Comparison of ENCODE assay signal across 15 mouse cellular contexts in genomic region chr4:107138948-107139835, GRCm38 (mm10). TPM values are rescaled to one million over a fixed set of nuclear protein-coding genes. Genes with fewer than 3 reads are reported as not detected.
A peak's percentile ranks its signal among the peaks of the same experiment; 100 is the strongest.
DNase-seq lines count a peak whose midpoint lies in the region; ATAC-seq and TF ChIP-seq lines count a peak whose summit lies in the region.
"Had no signal": no experiment of that assay in that cellular context is flagged by ENCODE, and none has a peak within 500 bp of the region (broad histone marks: within the 10 kb centered on the region; RNA-seq: fewer than 3 reads in every experiment).

No protein-coding gene starts in this region.

- WGBS in heart, embryonic 11.5 days (ENCODE audit: insufficient replicate concordance), result 43% methylated on average over 37 of the region's 37 CpGs
- WGBS in hindbrain, embryonic 12.5 days, result 29% methylated on average over 37 of the region's 37 CpGs
- 18% methylated on average over 37 of the region's 37 CpGs for WGBS in midbrain, embryonic 15.5 days

- H3K9ac ChIP-seq in heart, embryonic 11.5 days (ENCODE audit: low read depth, low read length), result no peak overlapping the region
- peak overlapping the region; percentile 13; the same call in 1 of the 2 replicates for H3K9ac ChIP-seq in hindbrain, embryonic 12.5 days
- H3K9ac ChIP-seq in midbrain, embryonic 15.5 days, result no peak overlapping the region
- H3K9ac ChIP-seq: heart, embryonic 15.5 days; limb, embryonic 15.5 days had no signal

- H3K4me3 ChIP-seq in heart, embryonic 11.5 days (ENCODE audit: low read depth, low read length), result no peak overlapping the region
- no peak overlapping the region for H3K4me3 ChIP-seq in hindbrain, embryonic 12.5 days
- no peak overlapping the region for H3K4me3 ChIP-seq in midbrain, embryonic 15.5 days
- H3K4me3 ChIP-seq: heart, embryonic 15.5 days; limb, embryonic 15.5 days had no signal

- H3K4me2 ChIP-seq in heart, embryonic 11.5 days, result 0 out of 2 replicates have a peak overlapping the region, but pooled peaks have one; percentile 1
- H3K4me2 ChIP-seq in hindbrain, embryonic 12.5 days (replicated peaks), result no peak overlapping the region
- peak overlapping the region; percentile 12; the same call in 1 of the 2 replicates for H3K4me2 ChIP-seq in midbrain, embryonic 15.5 days
- H3K4me2 ChIP-seq: heart, embryonic 15.5 days; limb, embryonic 15.5 days had no signal

- no peak for DNase-seq in heart, postnatal 25 days (ENCODE audit: low spot score)
- peak; percentile 83 for DNase-seq in brain, embryonic 14.5 days (ENCODE audit: low read depth)
- no peak for DNase-seq in right cerebral cortex, adult 2 months (ENCODE audit: low spot score in 2 of 2)
- DNase-seq in ovary, postnatal 14 days (ENCODE audit: low spot score), result no peak
- no peak for DNase-seq in cerebellum, postnatal 14 days
- DNase-seq: lung, postnatal 14 days had no signal

- no peaks in the 10 kb centered on the region for H3K9me3 ChIP-seq in heart, embryonic 11.5 days (replicated peaks; ENCODE audit: control insufficient read depth, low read length)
- H3K9me3 ChIP-seq in hindbrain, embryonic 12.5 days (replicated peaks), result no peaks in the 10 kb centered on the region
- H3K9me3 ChIP-seq in midbrain, embryonic 15.5 days, result no peaks in the 10 kb centered on the region
- H3K9me3 ChIP-seq: heart, embryonic 15.5 days; limb, embryonic 15.5 days had no signal

- H3K4me1 ChIP-seq in heart, embryonic 11.5 days (ENCODE audit: control insufficient read depth, insufficient read depth, low read length), result peaks cover 30% of the 10 kb centered on the region
- H3K4me1 ChIP-seq in hindbrain, embryonic 12.5 days, result peaks cover 46% of the 10 kb centered on the region
- H3K4me1 ChIP-seq in midbrain, embryonic 15.5 days, result peaks cover 56% of the 10 kb centered on the region

- no peak for ATAC-seq in heart, embryonic 11.5 days (replicated peaks; ENCODE audit: insufficient number of reproducible peaks, low FRiP score, low TSS enrichment)
- ATAC-seq in hindbrain, embryonic 12.5 days (ENCODE audit: low FRiP score), result peak; percentile 39
- peak; percentile 74 for ATAC-seq in midbrain, embryonic 15.5 days (replicated peaks)

- intact Hi-C loops in heart, postnatal 25 days (cut with DNase I), result no loop called here

- H3K36me3 ChIP-seq in heart, embryonic 11.5 days (ENCODE audit: control insufficient read depth, insufficient read depth, low read length), result no peaks in the 10 kb centered on the region
- H3K36me3 ChIP-seq in hindbrain, embryonic 12.5 days, result no peaks in the 10 kb centered on the region
- no peaks in the 10 kb centered on the region for H3K36me3 ChIP-seq in midbrain, embryonic 15.5 days (replicated peaks)
- H3K36me3 ChIP-seq: heart, embryonic 15.5 days had no signal

- H3K27ac ChIP-seq in heart, embryonic 11.5 days (ENCODE audit: low read depth, low read length), result no peak overlapping the region
- peak overlapping the region; percentile 81 for H3K27ac ChIP-seq in hindbrain, embryonic 12.5 days
- H3K27ac ChIP-seq in midbrain, embryonic 15.5 days, result peak overlapping the region; percentile 76
- H3K27ac ChIP-seq: heart, embryonic 15.5 days had no signal

- TF ChIP-seq POLR2A in brain, embryonic 14.5 days (IDR thresholded peaks at IDR 0.05; ENCODE audit: borderline replicate concordance, extremely low read depth, insufficient read depth, insufficient read length, poor library complexity, severe bottlenecking), result no peak

- TF ChIP-seq CTCF in brain, embryonic 14.5 days (IDR thresholded peaks at IDR 0.05; ENCODE audit: borderline replicate concordance, extremely low read depth, insufficient read depth, insufficient read length), result no peak

- H3K27me3 ChIP-seq in heart, embryonic 11.5 days (ENCODE audit: control insufficient read depth, insufficient read depth, low read length), result no peaks in the 10 kb centered on the region
- no peaks in the 10 kb centered on the region for H3K27me3 ChIP-seq in hindbrain, embryonic 12.5 days
- no peaks in the 10 kb centered on the region for H3K27me3 ChIP-seq in midbrain, embryonic 15.5 days (replicated peaks)
- H3K27me3 ChIP-seq: limb, embryonic 15.5 days had no signal

RNA-seq across cellular contexts. Expression of gene Tmem59, which starts 39.0 kb away (rescaled TPM):
- polyA plus RNA-seq in heart, embryonic 11.5 days (2014; fragmentation: Nextera tagmentation; extraction: Ambion mirVana), result 302 and 326 TPM in 2 replicates
- 100 to 1,000 TPM; 114 to 137 TPM for total RNA-seq in heart, postnatal 25 days (2021)
- 183 and 194 TPM in 2 replicates for polyA plus RNA-seq in brain, embryonic 14.5 days (2012; rRNA removed)
- 390 and 391 TPM in 2 replicates for polyA plus RNA-seq in hindbrain, embryonic 12.5 days (2016; fragmentation: Nextera tagmentation; extraction: Ambion mirVana)
- polyA plus RNA-seq in midbrain, embryonic 15.5 days (2015; fragmentation: Nextera tagmentation; extraction: Ambion mirVana), result 346 TPM in 2 replicates

RNA-seq across cellular contexts. Expression of gene Tceanc2, which starts 39.7 kb away (rescaled TPM):
- polyA plus RNA-seq in heart, embryonic 11.5 days (2014; fragmentation: Nextera tagmentation; extraction: Ambion mirVana), result 19.0 and 19.6 TPM in 2 replicates
- total RNA-seq in heart, postnatal 25 days (2021), result 10 to 100 TPM; 10.7 to 14.2 TPM
- polyA plus RNA-seq in brain, embryonic 14.5 days (2012; rRNA removed), result 14.0 and 14.2 TPM in 2 replicates
- 20.8 and 35.2 TPM in 2 replicates for polyA plus RNA-seq in hindbrain, embryonic 12.5 days (2016; fragmentation: Nextera tagmentation; extraction: Ambion mirVana)
- 17.2 and 24.3 TPM in 2 replicates for polyA plus RNA-seq in midbrain, embryonic 15.5 days (2015; fragmentation: Nextera tagmentation; extraction: Ambion mirVana)

RNA-seq across cellular contexts. Expression of gene Cdcp2, which starts 42.5 kb away (rescaled TPM):
- polyA plus RNA-seq in heart, embryonic 11.5 days (2014; fragmentation: Nextera tagmentation; extraction: Ambion mirVana), result not detected in 2 replicates
- total RNA-seq in heart, postnatal 25 days (2021), result not detected
- polyA plus RNA-seq in brain, embryonic 14.5 days (2012; rRNA removed), result 0.03 and 0.08 TPM in 2 replicates
- polyA plus RNA-seq in hindbrain, embryonic 12.5 days (2016; fragmentation: Nextera tagmentation; extraction: Ambion mirVana), result 0.10 TPM in 1 of 2 replicates, not detected in the other
- not detected in 2 replicates for polyA plus RNA-seq in midbrain, embryonic 15.5 days (2015; fragmentation: Nextera tagmentation; extraction: Ambion mirVana)
- total RNA-seq: adrenal gland, adult 2 months; neutrophil, adult 5-6 weeks had no signal
- polyA plus RNA-seq: heart, embryonic 15.5 days; large intestine, adult 2 months; limb, embryonic 15.5 days; spleen, adult 2 months had no signal
